Mouse (Mus musculus) mature B cell (primary cell): ENCODE results near the gene Tcf7l2.

Experiments
- in situ Hi-C: fragments of 300-500 bp; cut with MboI; formaldehyde crosslinking; loops from 2 replicates; pipeline ENCODE4 v1.14.3; 2019

The Tcf7l2 gene

GRCm38 (mm10) chr19:55861746-55862145 is 120.1 kb downstream of the Tcf7l2 start:
- in situ Hi-C loops, result loop anchor here (10.0 kb wide), 1 partner anchor 227 kb away; no protein-coding TSS in a partner anchor

GRCm38 (mm10) chr19:55862559-55862958 is 120.9 kb downstream of the Tcf7l2 start:
- in situ Hi-C loops, result loop anchor here (10.0 kb wide), 1 partner anchor 228 kb away; no protein-coding TSS in a partner anchor

DNA sequence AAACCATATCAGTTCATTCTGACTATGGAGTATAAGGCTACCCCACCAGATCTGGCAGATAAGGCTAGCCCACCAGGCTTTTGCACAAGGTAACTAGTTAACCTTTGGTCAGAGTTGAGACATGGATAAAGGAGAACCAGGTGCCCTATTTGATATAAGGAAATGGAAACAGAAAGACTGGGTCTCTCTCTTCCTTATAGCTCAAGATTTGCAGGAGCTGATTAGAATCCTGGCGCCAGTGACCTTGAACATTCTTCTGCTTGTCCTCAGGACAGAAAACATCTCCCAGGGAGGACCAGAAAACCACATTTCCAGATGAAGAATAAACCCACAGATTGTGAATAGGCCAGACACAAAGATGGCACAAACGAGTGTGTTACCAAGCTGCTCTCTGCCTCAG is 123.4 kb downstream of the Tcf7l2 start:
- in situ Hi-C loops, result loop anchor here (10.0 kb wide), 1 partner anchor 230 kb away; no protein-coding TSS in a partner anchor

DNA sequence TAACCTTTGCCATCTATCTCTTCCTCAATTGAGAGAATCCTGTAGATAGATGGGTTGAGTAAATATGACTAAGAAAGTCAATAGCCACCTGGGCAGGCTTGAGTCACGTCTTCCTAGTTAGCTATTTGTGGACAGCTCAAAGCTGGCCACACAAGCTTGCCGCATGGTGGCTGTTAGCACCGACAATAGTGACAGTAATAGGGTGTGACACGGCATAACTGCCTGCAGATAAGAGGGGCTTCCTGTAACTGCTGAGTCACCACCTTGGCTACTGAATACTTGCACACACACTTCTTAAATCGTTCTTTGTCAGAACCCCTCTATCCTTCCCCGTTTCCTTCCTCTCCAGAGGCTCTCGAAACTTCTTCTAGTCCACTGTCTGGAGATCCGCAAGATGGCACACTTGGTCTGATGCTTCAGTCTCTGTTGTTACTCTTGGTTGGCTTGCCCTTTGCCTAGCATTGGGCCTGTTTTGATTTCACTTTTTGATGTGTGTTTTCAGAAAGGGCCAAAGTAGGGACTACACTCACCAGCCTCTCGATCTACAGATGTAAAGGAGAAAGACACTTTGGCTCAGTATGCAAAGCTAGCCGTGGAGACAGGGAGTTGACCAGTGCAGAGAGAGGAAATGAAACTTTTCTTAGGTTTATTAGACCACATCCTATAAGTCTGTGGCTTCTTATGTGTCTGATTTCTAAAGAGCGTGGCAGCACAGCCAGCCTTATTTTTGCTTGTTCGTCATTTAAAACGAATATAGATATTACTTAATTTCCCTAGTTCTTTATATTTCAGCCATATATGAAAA is 124.4 kb downstream of the Tcf7l2 start:
- in situ Hi-C loops, result loop anchor here (10.0 kb wide), 1 partner anchor 231 kb away; no protein-coding TSS in a partner anchor

DNA sequence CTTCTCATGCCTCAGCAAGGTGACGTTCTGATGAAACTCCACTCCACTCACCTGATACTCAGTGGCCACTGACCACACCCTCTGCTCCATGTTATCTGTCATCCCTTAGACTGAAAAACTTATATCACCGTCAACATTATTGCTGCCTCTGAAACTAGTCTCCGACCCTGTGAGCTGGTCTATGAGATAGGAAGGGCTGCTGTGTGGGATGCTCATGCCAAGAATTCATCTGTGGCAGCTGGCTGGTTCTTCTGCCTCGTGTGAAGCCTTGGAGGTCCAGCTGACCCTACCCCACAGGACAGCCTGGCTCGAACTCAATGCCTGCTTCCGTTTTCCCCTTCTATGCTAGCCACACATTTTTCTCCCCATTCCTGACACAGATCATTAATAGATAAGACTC is 125.6 kb downstream of the Tcf7l2 start:
- in situ Hi-C loops, result loop anchor here (10.0 kb wide), 1 partner anchor 232 kb away; no protein-coding TSS in a partner anchor

GRCm38 (mm10) chr19:55867905-55868304 is 126.3 kb downstream of the Tcf7l2 start:
- in situ Hi-C loops, result loop anchor here (10.0 kb wide), 1 partner anchor 233 kb away; no protein-coding TSS in a partner anchor

GRCm38 (mm10) chr19:55868597-55868996 is 127.0 kb downstream of the Tcf7l2 start:
- in situ Hi-C loops, result loop anchor here (10.0 kb wide), 1 partner anchor 234 kb away; no protein-coding TSS in a partner anchor

DNA sequence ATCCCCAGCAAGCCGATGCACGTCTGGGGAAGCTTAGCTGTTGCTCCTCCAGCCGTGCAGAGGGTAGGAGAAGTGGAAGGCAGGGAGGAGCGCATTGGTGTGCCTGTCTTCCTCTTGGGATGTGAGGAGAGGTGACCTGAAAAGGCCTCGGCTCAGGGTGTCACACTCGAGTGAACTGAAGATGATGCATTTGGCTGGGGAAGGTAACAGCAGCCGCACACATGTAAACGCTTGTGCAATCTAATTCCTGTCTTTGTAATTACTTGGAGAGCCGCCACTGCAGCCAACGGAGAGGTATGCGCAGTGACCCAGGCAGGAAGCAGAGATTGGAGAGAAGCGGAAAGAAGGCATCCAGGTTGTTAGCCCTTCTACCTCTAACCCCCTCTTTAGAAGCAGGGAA is 129.2 kb downstream of the Tcf7l2 start:
- in situ Hi-C loops, result no loop called here

GRCm38 (mm10) chr19:55871496-55871895 is 129.9 kb downstream of the Tcf7l2 start:
- in situ Hi-C loops, result no loop called here

- in situ Hi-C loops, result no loop called here
Measured at GRCm38 (mm10) chr19:55873221-55873620, 131.6 kb downstream of the Tcf7l2 start.

DNA sequence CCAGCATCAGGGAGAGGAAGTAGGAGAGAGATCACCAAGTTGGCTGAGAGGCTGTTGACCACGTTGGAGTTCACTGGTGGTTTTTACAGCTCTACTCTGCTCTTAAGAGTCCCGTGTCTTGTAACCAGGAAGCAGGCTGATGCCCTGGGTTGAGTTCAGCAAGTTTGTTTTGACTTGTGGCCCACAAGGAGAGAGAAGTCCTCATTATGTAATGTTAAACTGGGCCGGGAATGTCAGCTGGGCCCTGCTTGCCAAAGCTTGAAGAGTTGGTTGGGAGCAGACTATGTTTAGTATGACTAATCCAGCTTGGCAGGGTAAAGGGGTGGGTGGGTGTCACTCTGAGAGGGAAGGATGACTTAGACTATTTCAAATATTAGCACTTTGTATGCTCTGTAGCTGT is 134.9 kb downstream of the Tcf7l2 start:
- in situ Hi-C loops, result no loop called here

- in situ Hi-C loops, result no loop called here
Measured at GRCm38 (mm10) chr19:55877404-55877915, 135.8 kb downstream of the Tcf7l2 start.

GRCm38 (mm10) chr19:55880664-55881359 is 139.2 kb downstream of the Tcf7l2 start:
- in situ Hi-C loops, result no loop called here

GRCm38 (mm10) chr19:55886536-55886935 is 144.9 kb downstream of the Tcf7l2 start:
- in situ Hi-C loops, result no loop called here

- in situ Hi-C loops, result no loop called here
Measured at GRCm38 (mm10) chr19:55891692-55892183, 150.1 kb downstream of the Tcf7l2 start.

DNA sequence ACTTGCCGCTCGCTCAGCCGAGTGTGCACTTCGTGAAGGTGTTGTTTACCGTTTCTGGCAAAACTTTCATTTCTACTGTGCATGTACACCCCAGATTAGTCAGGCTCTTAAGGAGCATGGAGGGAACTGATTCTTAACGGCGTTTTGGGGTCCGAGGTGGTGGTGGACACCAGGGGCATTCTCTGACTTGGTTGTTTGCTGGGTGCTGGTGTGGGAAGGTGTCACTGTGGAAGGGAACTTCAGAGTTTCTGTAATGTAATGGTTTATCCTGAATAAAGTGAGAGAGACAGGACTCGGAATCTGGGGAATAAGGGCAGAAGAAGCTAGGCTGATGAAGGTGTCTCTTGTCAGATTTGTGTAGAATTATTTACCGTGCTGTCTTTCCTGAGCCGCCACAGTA is 151.9 kb downstream of the Tcf7l2 start:
- in situ Hi-C loops, result no loop called here

GRCm38 (mm10) chr19:55894396-55894795 is 152.8 kb downstream of the Tcf7l2 start:
- in situ Hi-C loops, result no loop called here

DNA sequence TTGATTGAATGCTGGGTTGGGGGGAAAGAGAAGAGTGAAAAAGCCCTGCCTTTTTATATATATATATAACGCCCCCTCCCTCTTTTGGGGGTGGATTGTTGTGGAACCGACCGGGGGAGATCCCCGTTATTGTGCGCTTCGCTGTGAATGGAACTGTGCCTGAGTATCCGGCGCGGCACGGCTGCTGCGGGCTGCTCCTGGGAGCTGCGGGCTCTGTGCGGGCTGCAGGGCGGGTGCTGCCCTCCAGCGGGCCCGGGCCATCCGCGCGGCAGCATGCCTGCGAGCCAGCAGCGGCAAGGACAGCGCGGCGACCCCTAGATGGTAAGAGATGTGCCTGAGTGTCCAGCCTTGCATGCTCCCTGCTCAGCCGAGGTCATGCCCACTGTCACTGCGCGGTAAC is 153.7 kb downstream of the Tcf7l2 start:
- in situ Hi-C loops, result no loop called here

- in situ Hi-C loops, result no loop called here
Measured at GRCm38 (mm10) chr19:55895807-55896420, 154.3 kb downstream of the Tcf7l2 start.

GRCm38 (mm10) chr19:55896629-55897028 is 155.0 kb downstream of the Tcf7l2 start:
- in situ Hi-C loops, result no loop called here

GRCm38 (mm10) chr19:55902573-55903385 is 161.2 kb downstream of the Tcf7l2 start:
- in situ Hi-C loops, result no loop called here
